Comparison of ENCODE assay signal across 8 mouse cellular contexts in genomic region chr1:135548750-135549149, GRCm38 (mm10). TPM values are rescaled to one million over a fixed set of nuclear protein-coding genes. Genes with fewer than 3 reads are reported as not detected.
DNase-seq lines count a peak whose midpoint lies in the region; ATAC-seq and TF ChIP-seq lines count a peak whose summit lies in the region.

No protein-coding gene starts in this region.

- no peaks in the 10 kb centered on the region for H3K79me2 ChIP-seq in heart, adult 2 months (replicated peaks; ENCODE audit: control insufficient read depth, insufficient read depth, low read length)

- WGBS in cerebellum, adult 2 months: under 1% methylated on average over 9 of the region's 9 CpGs
- WGBS in heart, adult 2 months: 4% methylated on average over 9 of the region's 9 CpGs
- 44% methylated on average over 9 of the region's 9 CpGs for WGBS in intestine, postnatal 0 days
- 43% methylated on average over 9 of the region's 9 CpGs for whole genome bisulfite sequencing in lung, embryonic 14.5 days

- H3K36me3 ChIP-seq in heart, adult 2 months (ENCODE audit: control insufficient read depth, insufficient read depth, low read length): no peaks in the 10 kb centered on the region
- no peaks in the 10 kb centered on the region for H3K36me3 ChIP-seq in intestine, postnatal 0 days (ENCODE audit: control insufficient read depth, insufficient read depth)
- no peaks in the 10 kb centered on the region for H3K36me3 ChIP-seq in lung, embryonic 14.5 days (ENCODE audit: insufficient read depth)

- no peaks in the 10 kb centered on the region for H3K27me3 ChIP-seq in cerebellum, adult 2 months (ENCODE audit: control insufficient read depth, insufficient read depth, low read length)
- no peaks in the 10 kb centered on the region for H3K27me3 ChIP-seq in heart, adult 2 months (ENCODE audit: control insufficient read depth, insufficient read depth, low read length)
- no peaks in the 10 kb centered on the region for H3K27me3 ChIP-seq in intestine, postnatal 0 days (replicated peaks; ENCODE audit: control insufficient read depth, insufficient read depth, low read length)
- H3K27me3 ChIP-seq in lung, embryonic 14.5 days (ENCODE audit: insufficient read depth, low read length): no peaks in the 10 kb centered on the region

- ATAC-seq in frontal cortex, adult (ENCODE audit: low TSS enrichment): 0 out of 2 replicates have a peak, but pooled peaks have one; percentile 4
- no peak for ATAC-seq in intestine, postnatal 0 days
- peak; percentile 55; the same call in 1 of the 2 replicates for ATAC-seq in lung, embryonic 14.5 days (ENCODE audit: insufficient read depth)

- H3K27ac ChIP-seq in cerebellum, adult 2 months (ENCODE audit: insufficient read depth, low read length): no peak overlapping the region
- H3K27ac ChIP-seq in heart, adult 2 months: peak overlapping the region; percentile 47
- H3K27ac ChIP-seq in intestine, postnatal 0 days (ENCODE audit: low read depth, low read length): 0 out of 2 replicates have a peak overlapping the region, but pooled peaks have one; percentile 21
- peak overlapping the region; percentile 27; the same call in 1 of the 2 replicates for H3K27ac ChIP-seq in lung, embryonic 14.5 days (ENCODE audit: low read depth)

- H3K4me2 ChIP-seq in intestine, postnatal 0 days (replicated peaks; ENCODE audit: low read depth): no peak overlapping the region
- no peak overlapping the region for H3K4me2 ChIP-seq in lung, embryonic 14.5 days

- no peak for TF ChIP-seq POLR2A in cerebellum, adult 2 months (IDR thresholded peaks at IDR 0.05; ENCODE audit: borderline replicate concordance, insufficient read depth, low read length)
- no peak for TF ChIP-seq POLR2A in heart, adult 2 months (IDR thresholded peaks at IDR 0.05; ENCODE audit: insufficient read depth, low read depth, low read length)

- H3K9ac ChIP-seq in heart, adult 2 months (ENCODE audit: low read depth, low read length): peak overlapping the region; percentile 17; the same call in 1 of the 2 replicates
- no peak overlapping the region for H3K9ac ChIP-seq in intestine, postnatal 0 days (ENCODE audit: low read depth, low read length)
- H3K9ac ChIP-seq in lung, embryonic 14.5 days: peak overlapping the region; percentile 4; the same call in 1 of the 2 replicates

- H3K9me3 ChIP-seq in intestine, postnatal 0 days (ENCODE audit: control insufficient read depth): no peaks in the 10 kb centered on the region
- H3K9me3 ChIP-seq in lung, embryonic 14.5 days (ENCODE audit: low read depth, low read length): no peaks in the 10 kb centered on the region

- no peak for TF ChIP-seq CTCF in cerebellum, adult 2 months (IDR thresholded peaks at IDR 0.05; ENCODE audit: borderline replicate concordance, insufficient read depth, low read depth, low read length)
- TF ChIP-seq CTCF in heart, adult 2 months (IDR thresholded peaks at IDR 0.05): peak; percentile 57
- peak; percentile 23 for TF ChIP-seq CTCF in intestine, postnatal 0 days (IDR thresholded peaks at IDR 0.05; ENCODE audit: low read depth)
- peak; percentile 12; the same call in 1 of the 2 replicates for TF ChIP-seq CTCF in lung, embryonic 14.5 days (IDR thresholded peaks at IDR 0.05; ENCODE audit: low read depth)

- 0 out of 2 replicates have a peak, but pooled peaks have one; percentile 29 for TF ChIP-seq EP300 in heart, adult 2 months (IDR thresholded peaks at IDR 0.05; ENCODE audit: insufficient read depth, low read depth, low read length)

- peaks cover 7% of the 10 kb centered on the region; the same call in 1 of the 2 replicates for H3K4me1 ChIP-seq in cerebellum, adult 2 months (ENCODE audit: control insufficient read depth, insufficient read depth, low read length)
- H3K4me1 ChIP-seq in heart, adult 2 months (ENCODE audit: control insufficient read depth, insufficient read depth, low read length): peaks cover 11% of the 10 kb centered on the region
- H3K4me1 ChIP-seq in intestine, postnatal 0 days (replicated peaks; ENCODE audit: control insufficient read depth, insufficient read depth, low read length): 0 out of 2 replicates have a peak, but pooled peaks cover 6% of the 10 kb centered on the region
- H3K4me1 ChIP-seq in lung, embryonic 14.5 days (ENCODE audit: insufficient read depth): peaks cover 7% of the 10 kb centered on the region; the same call in 1 of the 2 replicates

- no peak for DNase-seq in frontal cortex, postnatal 25 days (ENCODE audit: low spot score in 2 of 2)
- DNase-seq in cerebellum, adult 2 months: peak; percentile 54 to 78
- peak; percentile 77 to 89 for DNase-seq in heart, adult 2 months
- DNase-seq in lung, embryonic 14.5 days: peak; percentile 62
- peak; percentile 85 for DNase-seq in testis, postnatal 14 days (ENCODE audit: low spot score)
- DNase-seq in thymus, postnatal 10 days (ENCODE audit: low spot score in 2 of 2): no peak

- intact Hi-C loops in heart, adult 2 months (cut with DNase I): loop anchor here (2.0 kb wide), 2 partner anchors 34 to 82 kb away; no protein-coding TSS in a partner anchor

- H3K4me3 ChIP-seq in cerebellum, adult 2 months (replicated peaks; ENCODE audit: insufficient read depth, low read depth, low read length): no peak overlapping the region
- no peak overlapping the region for H3K4me3 ChIP-seq in heart, adult 2 months
- H3K4me3 ChIP-seq in intestine, postnatal 0 days (ENCODE audit: low read depth, low read length): no peak overlapping the region
- no peak overlapping the region for H3K4me3 ChIP-seq in lung, embryonic 14.5 days (ENCODE audit: low read depth, low read length)

RNA-seq across cellular contexts. Expression of gene Nav1, which starts 58.3 kb away (rescaled TPM):
- 24.7 and 26.8 TPM in 2 replicates for polyA plus RNA-seq in cerebellum, adult 2 months (2012; rRNA removed)
- total RNA-seq in heart, adult 2 months (2021): 10 to 100 TPM; 19.1 to 20.7 TPM
- polyA plus RNA-seq in heart, adult 2 months (2012; rRNA removed): 15.2 and 16.8 TPM in 2 replicates
- polyA plus RNA-seq in intestine, postnatal 0 days (2015; fragmentation: Nextera tagmentation; extraction: Ambion mirVana): 3.4 and 5.4 TPM in 2 replicates
- polyA plus RNA-seq in lung, embryonic 14.5 days (2014; fragmentation: Nextera tagmentation; extraction: Ambion mirVana): 19.6 and 21.7 TPM in 2 replicates

Comparison
In these comparisons a context has a peak if more than half of its experiments do, and no peak if none do; other contexts are left out.
1. DNase-seq: peak in cerebellum, adult 2 months (2 of 2), heart, adult 2 months (2 of 2), lung, embryonic 14.5 days (single experiment) and testis, postnatal 14 days (single experiment); none in frontal cortex, postnatal 25 days (0 of 2) and thymus, postnatal 10 days (0 of 2).